Mouse (Mus musculus): ENCODE measurements around the gene Tenm2.

GRCm38 (mm10) chr11:36257187-36257586, 978.6 kb downstream of the Tenm2 start:
- TF ChIP-seq POLR2A (IDR thresholded peaks at IDR 0.05; ENCODE audit: low read depth, low read length) (no peak), CTCF (IDR thresholded peaks at IDR 0.05; ENCODE audit: extremely low read depth, insufficient read length, insufficient replicate concordance, low read depth, low read length) (no peak)

Measured in small intestine, adult 2 months (tissue).